Mouse (Mus musculus) embryonic facial prominence, embryonic 10.5 days (tissue): ENCODE results near the gene Grin2b. TPM values are rescaled to one million over a fixed set of nuclear protein-coding genes. Genes with fewer than 3 reads are reported as not detected.

ENCODE experiments used
- DNase-seq: peaks from one replicate; pipeline ENCODE4 v3.0.0-alpha.2; 2017; ENCODE audit warnings: low spot score
- H3K27ac ChIP-seq: fragments of 300-500 bp; sonication (generic); replicated peaks from 2 replicates; pipeline ENCODE4 v1.5.1; 2016; ENCODE audit warnings: mild to moderate bottlenecking
- H3K27me3 ChIP-seq: fragments of 300-500 bp; sonication (generic); replicated peaks from 2 replicates; pipeline ENCODE4 v1.6.1; 2016; ENCODE audit warnings: low read depth, mild to moderate bottlenecking; ENCODE audit not compliant: poor library complexity, severe bottlenecking
- H3K36me3 ChIP-seq: fragments of 300-500 bp; sonication (generic); replicated peaks from 2 replicates; pipeline ENCODE4 v1.6.1; 2016; ENCODE audit warnings: mild to moderate bottlenecking, moderate library complexity
- H3K4me1 ChIP-seq: fragments of 300-500 bp; sonication (generic); 2 replicates; pipeline ENCODE4 v1.6.1; 2016
- H3K4me3 ChIP-seq: fragments of 300-500 bp; sonication (generic); 2 replicates; pipeline ENCODE4 v1.5.1; 2016; ENCODE audit warnings: mild to moderate bottlenecking, moderate library complexity
- H3K9me3 ChIP-seq: fragments of 300-500 bp; sonication (generic); 2 replicates; pipeline ENCODE4 v1.6.1; 2016; ENCODE audit warnings: mild to moderate bottlenecking
- WGBS: fragments of 180-500 bp; shearing (Covaris S2); methylation state at CpG from one replicate; pipeline ENCODE4 v1.1.7; 2016; 5-methylcytosine and 5-hydroxymethylcytosine counted together
- polyA plus RNA-seq: library from polyadenylated mRNA; unstranded; fragments of >200 nt; fragmentation: Nextera tagmentation; extraction: Ambion mirVana; gene quantifications from 2 replicates; pipeline ENCODE4 v1.2.1, GENCODE M21; 2016

The Grin2b gene
- 0.02 TPM in 1 of 2 replicates, not detected in the other for polyA plus RNA-seq

DNA sequence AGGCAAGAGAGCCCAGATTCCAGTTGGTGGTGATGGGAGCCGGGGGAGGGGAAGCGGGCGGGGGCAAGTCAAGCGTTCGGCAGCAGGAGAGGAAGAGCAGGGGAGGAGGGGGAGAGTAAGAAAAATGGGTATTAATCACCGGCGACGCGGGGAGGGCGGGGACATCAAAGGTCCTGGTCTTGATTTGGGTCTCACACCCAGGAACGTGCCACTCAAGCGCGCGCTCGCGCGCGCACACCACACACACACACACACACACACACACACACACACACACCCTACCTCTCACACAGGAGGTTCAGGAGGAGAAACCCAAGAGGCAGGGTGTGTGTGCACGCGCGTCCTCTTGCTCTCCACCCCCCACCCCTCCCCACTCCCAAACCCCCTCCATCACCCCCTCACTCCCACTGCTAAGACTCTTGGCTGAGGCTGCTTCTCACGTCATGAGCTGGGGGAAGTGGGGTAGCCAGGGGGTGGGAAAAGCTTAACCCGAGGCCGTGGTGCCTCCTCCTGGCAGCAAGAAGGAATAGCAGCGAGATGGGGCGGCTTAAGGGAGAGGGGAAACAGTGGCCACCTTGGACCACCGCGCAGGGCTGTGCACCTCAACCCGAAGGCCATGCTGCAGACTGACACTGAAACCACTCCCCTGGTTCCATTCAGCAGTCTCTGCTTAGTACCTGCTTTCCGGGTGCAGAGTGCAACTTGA lies at the start of gene Grin2b:
Gene Grin2b, minus strand, starts transcription at position 321 of the 706 bp plus-strand sequence.
- Histone ChIP-seq H3K27ac (no peak within 1 kb of the TSS), H3K4me3 (peak within 1 kb of the TSS; percentile 66), H3K36me3 (no peaks in the 10 kb centered on the region), H3K27me3 (peaks cover 65% of the 10 kb centered on the region), H3K4me1 (peaks cover 19% of the 10 kb centered on the region), H3K9me3 (no peaks in the 10 kb centered on the region)
- WGBS, result 4% methylated on average over 30 of the region's 30 CpGs
- DNase-seq, result peak; percentile 66

DNA sequence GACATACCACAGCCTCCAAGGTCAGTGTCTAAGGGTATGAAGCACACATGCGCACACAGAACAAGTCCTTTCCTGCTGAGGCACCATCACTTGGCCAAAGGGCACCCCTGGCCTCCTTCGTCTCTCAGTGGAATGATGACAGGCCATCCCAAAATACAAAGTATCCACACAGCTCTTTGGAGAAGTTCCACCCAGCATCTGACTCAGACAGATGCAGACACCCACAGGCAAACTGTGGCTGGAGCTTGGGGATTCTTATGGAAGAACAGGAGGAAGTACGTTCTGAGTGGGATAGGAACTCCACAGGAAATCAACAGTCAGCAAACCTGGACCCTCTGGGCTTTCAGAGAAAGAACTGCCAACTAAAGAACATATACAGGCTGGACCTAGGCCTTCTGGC lies 48.6 kb upstream of the Grin2b start:
- Histone ChIP-seq H3K27ac (no peak overlapping the region), H3K4me1 (no peaks in the 10 kb centered on the region), H3K4me3 (no peak overlapping the region), H3K9me3 (no peaks in the 10 kb centered on the region), H3K27me3 (no peaks in the 10 kb centered on the region), H3K36me3 (no peaks in the 10 kb centered on the region)
- no peak for DNase-seq
- 89% methylated on average over 3 of the region's 3 CpGs for WGBS

DNA sequence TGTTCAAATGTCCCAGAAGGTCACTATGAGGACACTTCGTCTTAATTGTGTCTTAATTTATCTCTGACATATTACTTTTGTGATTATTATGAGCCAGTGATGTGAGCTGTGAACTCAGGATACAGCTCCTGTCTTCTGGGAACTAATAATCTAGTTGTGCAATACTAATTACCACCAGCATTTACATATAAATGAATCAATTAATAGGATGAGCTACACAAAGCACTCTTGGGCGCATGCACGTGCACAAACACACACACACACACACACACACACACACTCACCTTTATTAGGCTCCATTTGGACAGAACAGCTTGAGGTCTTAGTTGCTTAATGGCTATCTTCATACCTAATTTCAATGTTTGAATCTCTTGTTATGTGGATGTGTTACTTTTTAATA lies 37.1 kb upstream of the Grin2b start:
- Histone ChIP-seq H3K27ac (no peak overlapping the region), H3K4me3 (no peak overlapping the region), H3K9me3 (no peaks in the 10 kb centered on the region), H3K4me1 (no peaks in the 10 kb centered on the region), H3K36me3 (no peaks in the 10 kb centered on the region), H3K27me3 (no peaks in the 10 kb centered on the region)
- 87% methylated on average over 3 of the region's 3 CpGs for WGBS
- DNase-seq, result no peak

DNA sequence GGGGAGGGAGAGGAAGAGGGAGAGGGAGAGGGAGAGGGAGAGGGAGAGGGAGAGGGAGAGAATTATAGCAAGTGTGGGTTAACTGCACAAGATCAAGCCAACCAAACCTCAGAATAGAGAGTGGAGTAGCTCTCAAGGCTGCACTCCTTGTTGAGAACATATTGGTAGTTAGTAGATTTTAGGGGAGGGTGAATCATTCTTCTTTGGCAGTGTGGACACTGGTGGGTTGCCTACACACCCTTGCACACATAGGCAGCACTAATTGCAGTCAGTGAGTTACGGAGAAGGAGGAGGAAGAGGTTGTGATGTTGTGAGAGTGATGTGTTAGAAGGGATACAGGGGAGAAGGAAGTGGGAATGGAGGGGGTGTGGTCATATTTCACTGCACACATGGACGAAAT lies 26.5 kb upstream of the Grin2b start:
- WGBS, result 90% methylated on average over 2 of the region's 2 CpGs
- no peaks in the 10 kb centered on the region for H3K4me1 ChIP-seq
- no peaks in the 10 kb centered on the region for H3K27me3 ChIP-seq
- no peak overlapping the region for H3K27ac ChIP-seq
- no peaks in the 10 kb centered on the region for H3K9me3 ChIP-seq
- no peak for DNase-seq
- H3K4me3 ChIP-seq, result no peak overlapping the region
- no peaks in the 10 kb centered on the region for H3K36me3 ChIP-seq

DNA sequence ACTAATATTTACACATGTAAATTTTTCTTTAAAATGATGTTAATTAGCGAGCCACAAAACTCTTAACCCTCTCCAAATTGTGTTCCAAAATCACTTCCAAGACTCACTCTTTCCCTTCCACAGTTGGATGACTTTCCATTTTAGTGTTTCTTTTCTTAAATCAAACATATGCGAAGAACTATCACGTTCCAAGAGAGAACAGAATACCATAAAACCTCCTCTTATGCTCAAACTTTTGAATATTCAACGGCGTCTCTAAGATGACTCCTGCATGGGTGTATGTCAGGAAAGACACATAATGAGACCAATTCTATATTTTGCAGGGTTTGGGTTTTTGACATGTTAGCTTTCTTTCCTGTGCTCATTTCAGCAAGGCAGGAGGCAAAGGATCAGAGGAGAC lies 21.3 kb upstream of the Grin2b start:
- H3K9me3 ChIP-seq, result no peaks in the 10 kb centered on the region
- H3K27me3 ChIP-seq, result no peaks in the 10 kb centered on the region
- H3K36me3 ChIP-seq, result no peaks in the 10 kb centered on the region
- no peak overlapping the region for H3K4me3 ChIP-seq
- H3K27ac ChIP-seq, result no peak overlapping the region
- 85% methylated on average over 5 of the region's 5 CpGs for WGBS
- DNase-seq, result no peak
- no peaks in the 10 kb centered on the region for H3K4me1 ChIP-seq

DNA sequence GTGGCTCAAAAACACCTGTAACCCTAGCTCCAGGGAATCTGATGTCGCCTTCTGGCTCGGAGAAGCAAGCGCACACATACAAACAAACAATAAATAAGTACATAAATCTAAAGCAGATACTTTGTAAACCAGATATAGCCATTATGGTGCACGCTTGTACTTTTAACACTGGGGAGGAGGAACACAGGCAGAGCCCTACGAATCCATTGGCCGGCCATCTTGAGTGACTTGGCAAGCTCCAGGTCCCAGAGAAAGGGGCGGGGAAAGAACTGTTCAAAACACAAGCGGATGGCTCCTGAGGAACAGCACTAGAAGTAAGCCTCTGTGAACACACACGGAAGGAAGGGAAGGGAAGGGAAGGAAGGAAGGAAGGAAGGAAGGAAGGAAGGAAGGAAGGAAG lies 4.8 kb upstream of the Grin2b start:
- 82% methylated on average over 9 of the region's 9 CpGs for WGBS
- H3K4me3 ChIP-seq, result no peak overlapping the region
- peaks cover 18% of the 10 kb centered on the region for H3K27me3 ChIP-seq
- peaks cover 6% of the 10 kb centered on the region for H3K4me1 ChIP-seq
- H3K9me3 ChIP-seq, result no peaks in the 10 kb centered on the region
- no peaks in the 10 kb centered on the region for H3K36me3 ChIP-seq
- DNase-seq, result no peak
- H3K27ac ChIP-seq, result no peak overlapping the region

DNA sequence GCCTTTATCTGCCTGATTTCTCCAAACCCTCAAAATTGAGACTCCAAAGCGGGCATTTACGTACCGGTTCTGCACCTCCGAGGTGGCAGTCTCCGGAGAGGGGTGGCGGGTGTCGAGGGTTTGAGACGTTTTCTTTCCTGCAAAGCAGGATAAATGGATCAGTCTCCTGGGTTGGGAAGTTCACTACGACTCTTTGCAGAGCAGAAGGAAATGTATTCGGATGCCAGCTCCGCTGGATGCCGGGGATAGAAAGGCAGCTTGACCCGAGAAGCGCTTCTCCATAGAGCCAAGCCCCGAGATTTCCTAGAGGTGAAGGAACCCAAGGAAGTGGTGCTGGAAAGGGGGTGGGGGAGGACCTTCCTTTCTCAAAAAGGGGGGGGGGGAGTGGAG lies 515 bp downstream of the Grin2b start:
- Histone ChIP-seq H3K4me3 (peak overlapping the region; percentile 66), H3K27me3 (peaks cover 65% of the 10 kb centered on the region), H3K4me1 (peaks cover 19% of the 10 kb centered on the region), H3K9me3 (no peaks in the 10 kb centered on the region), H3K36me3 (no peaks in the 10 kb centered on the region), H3K27ac (no peak overlapping the region)
- DNase-seq, result peak; percentile 29
- under 1% methylated on average over 15 of the region's 15 CpGs for WGBS

DNA sequence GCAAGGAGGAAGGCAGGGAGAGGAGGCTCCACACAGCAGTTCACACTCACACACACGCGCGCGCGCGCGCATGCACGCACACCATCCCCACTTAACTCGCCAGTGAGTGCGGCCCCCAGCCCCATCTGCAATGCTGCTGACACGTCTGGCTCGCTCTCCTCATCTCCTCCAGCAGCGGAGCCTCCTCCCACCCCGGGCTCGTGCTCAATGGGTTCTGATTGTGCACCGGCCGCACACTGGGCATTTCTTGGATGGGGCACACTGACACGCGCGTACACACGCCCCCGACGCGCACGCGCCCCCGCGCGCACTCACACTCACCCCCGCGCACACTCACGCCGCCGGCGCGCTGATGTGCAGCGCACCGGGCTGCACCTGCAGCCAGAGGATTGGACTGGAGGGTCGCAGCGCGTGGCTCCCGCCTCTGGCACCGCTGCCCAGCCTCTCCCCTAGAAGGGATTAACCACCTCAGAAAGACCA lies 1.1 kb downstream of the Grin2b start:
- peak; percentile 61 for DNase-seq
- WGBS, result under 1% methylated on average over 43 of the region's 43 CpGs
- peak overlapping the region; percentile 66 for H3K4me3 ChIP-seq
- peaks cover 65% of the 10 kb centered on the region for H3K27me3 ChIP-seq
- no peak overlapping the region for H3K27ac ChIP-seq
- H3K36me3 ChIP-seq, result no peaks in the 10 kb centered on the region
- H3K9me3 ChIP-seq, result no peaks in the 10 kb centered on the region
- peaks cover 19% of the 10 kb centered on the region for H3K4me1 ChIP-seq

DNA sequence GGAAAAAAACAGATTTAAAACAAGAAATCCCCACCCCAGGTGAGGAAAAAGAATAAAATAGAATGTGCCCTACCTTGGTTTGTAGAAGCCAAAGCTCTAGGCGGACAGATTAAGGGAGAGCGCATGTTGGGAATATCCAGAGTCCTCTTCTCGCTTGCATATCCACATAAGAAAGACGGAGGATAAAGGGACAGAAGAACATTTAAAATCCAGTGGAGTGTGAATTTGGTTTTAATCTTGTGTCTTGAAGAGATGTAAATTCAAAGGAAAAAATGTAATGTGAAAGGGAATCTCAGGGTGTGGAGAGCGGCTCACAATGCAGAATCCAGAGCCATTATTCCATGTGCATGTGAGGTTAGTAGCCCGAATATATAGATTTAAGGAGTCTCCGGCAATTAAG lies 2.0 kb downstream of the Grin2b start:
- H3K36me3 ChIP-seq, result no peaks in the 10 kb centered on the region
- peak overlapping the region; percentile 66; the same call in 1 of the 2 replicates for H3K4me3 ChIP-seq
- H3K9me3 ChIP-seq, result no peaks in the 10 kb centered on the region
- no peak overlapping the region for H3K27ac ChIP-seq
- peaks cover 19% of the 10 kb centered on the region for H3K4me1 ChIP-seq
- DNase-seq, result no peak
- 19% methylated on average over 7 of the region's 7 CpGs for WGBS
- H3K27me3 ChIP-seq, result peaks cover 65% of the 10 kb centered on the region

DNA sequence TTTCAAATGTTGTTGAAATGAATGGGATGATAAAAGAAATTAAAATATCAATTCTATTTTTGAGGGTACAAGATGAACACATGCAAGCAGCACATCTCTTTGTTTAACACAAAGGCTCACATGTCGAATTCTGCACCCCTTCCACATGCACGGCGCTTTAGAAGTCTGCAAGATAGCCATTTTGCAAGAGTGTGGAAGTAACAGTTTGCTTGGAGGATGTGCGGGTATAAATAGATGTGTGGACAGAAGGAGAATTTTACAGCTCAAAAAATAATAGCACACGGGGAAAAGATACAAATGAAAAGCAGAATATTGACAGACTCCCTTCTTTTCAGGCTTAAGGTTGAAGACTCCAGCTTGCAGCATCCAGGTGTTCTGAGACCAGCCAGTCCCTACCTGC lies 2.9 kb downstream of the Grin2b start:
- 83% methylated on average over 5 of the region's 5 CpGs for WGBS

DNA sequence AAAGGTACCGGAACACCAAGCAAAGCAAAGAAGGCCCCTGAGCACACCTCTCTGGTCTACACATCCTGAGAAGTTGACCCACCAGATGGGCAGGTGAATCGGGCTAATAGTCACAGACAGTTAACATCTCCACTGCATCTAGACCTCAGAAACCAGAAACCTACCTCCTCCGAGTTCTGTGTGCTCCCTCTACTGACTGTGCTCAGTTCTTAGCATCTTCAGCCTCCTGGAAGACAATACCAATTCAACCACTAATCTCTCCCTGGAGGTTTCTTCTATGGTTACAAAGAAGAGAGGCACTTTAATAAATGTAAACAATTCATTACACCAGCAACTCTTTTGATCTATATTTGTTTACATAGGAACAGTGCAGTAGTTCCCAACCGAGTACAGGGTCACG lies 6.0 kb downstream of the Grin2b start:
- H3K4me3 ChIP-seq, result no peak overlapping the region
- 82% methylated on average over 5 of the region's 5 CpGs for WGBS
- no peak overlapping the region for H3K27ac ChIP-seq
- peaks cover 39% of the 10 kb centered on the region for H3K27me3 ChIP-seq
- H3K36me3 ChIP-seq, result no peaks in the 10 kb centered on the region
- no peaks in the 10 kb centered on the region for H3K9me3 ChIP-seq
- peaks cover 6% of the 10 kb centered on the region for H3K4me1 ChIP-seq
- DNase-seq, result no peak

More for the DNA sequence above, 2.9 kb downstream of the Grin2b start:
- Histone ChIP-seq H3K27ac (no peak overlapping the region), H3K9me3 (no peaks in the 10 kb centered on the region), H3K4me3 (no peak overlapping the region), H3K27me3 (peaks cover 65% of the 10 kb centered on the region), H3K4me1 (peaks cover 19% of the 10 kb centered on the region), H3K36me3 (no peaks in the 10 kb centered on the region)
- DNase-seq, result no peak

DNA sequence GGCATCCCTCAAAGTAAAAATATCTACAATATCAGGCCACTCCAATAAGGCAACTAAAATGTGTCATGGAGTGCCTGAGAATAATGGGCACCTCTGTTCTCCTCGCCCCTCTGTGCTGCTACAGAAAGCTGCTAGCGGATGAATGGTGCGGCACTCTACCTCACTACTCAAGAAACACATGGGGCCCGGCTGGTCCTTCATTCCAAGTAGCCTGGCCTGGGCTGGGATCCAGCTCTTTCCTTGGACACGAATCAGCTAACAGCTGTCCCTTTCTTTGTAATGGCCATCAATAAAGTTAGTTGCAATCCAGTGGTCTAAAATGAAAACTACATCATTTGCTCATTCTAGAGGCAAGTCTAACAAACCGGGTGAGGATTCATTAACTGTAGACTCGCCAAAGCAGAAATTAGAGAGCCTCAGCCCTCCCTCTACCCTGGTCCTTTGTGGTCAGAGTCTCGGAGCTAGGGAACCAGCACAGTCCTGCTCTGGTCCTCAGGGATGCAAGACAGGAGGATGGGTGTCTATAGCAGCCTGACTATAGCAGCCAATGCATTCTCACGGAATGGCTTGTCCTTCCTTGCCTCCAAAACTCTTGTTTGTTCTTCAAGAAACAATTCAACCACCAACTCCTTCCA lies 7.8 kb downstream of the Grin2b start:
- Histone ChIP-seq H3K4me3 (no peak overlapping the region), H3K27me3 (peaks cover 21% of the 10 kb centered on the region), H3K4me1 (no peaks in the 10 kb centered on the region), H3K36me3 (no peaks in the 10 kb centered on the region), H3K9me3 (no peaks in the 10 kb centered on the region), H3K27ac (no peak overlapping the region)
- DNase-seq, result no peak
- WGBS, result 84% methylated on average over 9 of the region's 9 CpGs

DNA sequence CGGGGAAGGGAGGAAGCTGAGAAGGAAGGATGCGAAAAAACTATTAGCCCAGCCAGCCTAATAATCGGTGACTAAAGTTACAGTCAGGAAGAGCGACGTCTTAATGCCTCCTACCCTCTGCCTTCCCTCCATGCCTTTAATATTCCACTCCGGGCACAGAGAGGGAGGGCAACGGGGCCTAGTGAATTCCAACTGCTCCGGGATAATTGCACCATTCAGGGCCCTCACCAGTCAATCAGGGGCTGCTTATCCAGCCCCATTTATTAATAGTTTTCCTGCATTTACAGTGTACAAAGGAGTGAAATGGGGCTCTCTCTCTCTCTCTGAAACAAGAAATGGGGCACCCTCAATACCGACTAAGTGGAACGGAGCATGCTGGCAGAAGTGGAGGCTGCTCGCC lies 11.2 kb downstream of the Grin2b start:
- Histone ChIP-seq H3K9me3 (no peaks in the 10 kb centered on the region), H3K27ac (no peak overlapping the region), H3K36me3 (no peaks in the 10 kb centered on the region), H3K4me3 (no peak overlapping the region), H3K4me1 (no peaks in the 10 kb centered on the region), H3K27me3 (no peaks in the 10 kb centered on the region)
- 82% methylated on average over 11 of the region's 11 CpGs for WGBS
- no peak for DNase-seq
